Mouse (Mus musculus): ENCODE data around the gene Scly.

- TF ChIP-seq CTCF (IDR thresholded peaks at IDR 0.05; ENCODE audit: borderline replicate concordance, insufficient read depth, low read depth, low read length) (no peak), POLR2A (IDR thresholded peaks at IDR 0.05; ENCODE audit: borderline replicate concordance, insufficient read depth, low read length) (no peak)
Measured at GRCm38 (mm10) chr1:91304621-91305020, 6.5 kb downstream of the Scly start.

All from cerebellum, adult 2 months (tissue).